8 mouse cellular contexts compared by ENCODE assay signal in the genomic region with DNA sequence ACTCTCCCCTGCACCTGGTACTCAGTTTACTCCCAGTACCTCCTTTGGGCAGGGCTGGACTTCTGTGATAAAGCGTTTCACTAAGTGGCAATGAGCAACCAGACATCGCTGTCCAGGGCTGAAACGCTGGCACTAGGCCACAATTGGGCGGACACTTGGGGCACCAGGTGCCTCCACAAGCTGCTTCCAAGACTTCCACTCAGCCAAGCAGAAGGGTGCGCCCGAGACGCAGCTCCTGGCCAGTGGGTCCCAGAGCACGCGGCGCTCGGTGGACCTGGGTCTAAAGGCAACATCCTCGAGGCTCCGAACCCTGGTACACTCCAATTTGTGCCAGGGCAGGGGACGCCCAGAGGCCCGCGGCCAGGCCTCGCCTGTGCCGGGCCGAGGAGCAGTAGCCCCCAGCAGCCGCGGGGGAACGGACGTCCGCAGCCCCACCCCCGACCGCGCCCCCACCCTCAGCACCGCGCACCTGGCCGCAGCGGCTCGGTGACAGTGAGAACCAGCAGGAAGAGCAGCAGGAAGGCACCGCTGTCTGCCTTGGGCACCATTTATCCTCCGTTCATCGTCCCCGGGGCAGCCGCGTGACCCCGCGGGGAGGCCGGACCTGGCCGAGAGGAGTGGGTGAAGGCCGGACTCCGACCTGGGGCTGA. TPM values are rescaled to one million over a fixed set of nuclear protein-coding genes. Genes with fewer than 3 reads are reported as not detected.
DNase-seq lines count a peak whose midpoint lies in the region; ATAC-seq lines count a peak whose summit lies in the region.

No protein-coding gene starts in this region.

- peak; percentile 30 to 33 for DNase-seq in thymus, postnatal 10 days (ENCODE audit: low spot score in 2 of 2)
- DNase-seq in thymus, postnatal 4 days, result no peak
- peak; percentile 46 for DNase-seq in embryo, embryonic 10.5 days (ENCODE audit: low spot score)
- peak; percentile 82 for DNase-seq in gastrocnemius, postnatal 14 days
- peak; percentile 35 to 58 for DNase-seq in left cerebral cortex, postnatal 25 days (ENCODE audit: low spot score in 2 of 2)
- DNase-seq in skeletal muscle tissue, adult 2 months (ENCODE audit: low read depth, low spot score), result peak; percentile 85

- intact Hi-C loops in gastrocnemius, postnatal 14 days (cut with DNase I; ENCODE audit: low total_unique reads), result no loop called here
- intact Hi-C loops in left cerebral cortex, postnatal 25 days (cut with DNase I), result no loop called here

- peak; percentile 49 for ATAC-seq in inflammation-experienced regulatory T-cells, adult 6 months
- peak; percentile 59 for ATAC-seq in megakaryocyte progenitor cell, adult 5-6 weeks (replicated peaks; ENCODE audit: poor library complexity)

RNA-seq across cellular contexts. Expression of gene Gm20518, which starts 0.4 kb away (rescaled TPM):
- total RNA-seq in gastrocnemius, postnatal 14 days (2021), result under 1 TPM; 0.16 to 0.29 TPM
- polyA plus RNA-seq in inflammation-experienced regulatory T-cells, adult 6 months (2017; shearing (Covaris generic)), result under 1 TPM; 0.17 to 0.43 (median 0.18) TPM
- 1 to 10 TPM; 1.9 to 2.9 TPM for total RNA-seq in left cerebral cortex, postnatal 25 days (2021)
- 0.05 and 0.20 TPM in 2 replicates for total RNA-seq in megakaryocyte progenitor cell, adult 5-6 weeks (2015)
- total RNA-seq in megakaryocyte progenitor cell, adult 5-6 weeks (2017), result 0.20 TPM in 1 of 2 replicates, not detected in the other

RNA-seq across cellular contexts. Expression of gene Tssk1, which starts 3.0 kb away (rescaled TPM):
- under 1 TPM in 1 of 2 experiments, not detected in 1; 0.16 TPM for total RNA-seq in gastrocnemius, postnatal 14 days (2021)
- under 1 TPM in 1 of 3 experiments, not detected in 2; 0.13 TPM for polyA plus RNA-seq in inflammation-experienced regulatory T-cells, adult 6 months (2017; shearing (Covaris generic))
- under 1 TPM in 1 of 2 experiments, not detected in 1; 0.09 TPM for total RNA-seq in left cerebral cortex, postnatal 25 days (2021)
- total RNA-seq in megakaryocyte progenitor cell, adult 5-6 weeks (2015), result not detected in 2 replicates
- not detected in 2 replicates for total RNA-seq in megakaryocyte progenitor cell, adult 5-6 weeks (2017)

RNA-seq across cellular contexts. Expression of gene Dgcr2, which starts 7.3 kb away (rescaled TPM):
- total RNA-seq in gastrocnemius, postnatal 14 days (2021), result 10 to 100 TPM; 26.4 to 30.6 TPM
- 10 to 100 TPM; 16.4 to 21.8 (median 19.9) TPM for polyA plus RNA-seq in inflammation-experienced regulatory T-cells, adult 6 months (2017; shearing (Covaris generic))
- total RNA-seq in left cerebral cortex, postnatal 25 days (2021), result 100 to 1,000 TPM in 1 of 2 experiments, 10 to 100 TPM in 1; 98.0 to 102 TPM
- total RNA-seq in megakaryocyte progenitor cell, adult 5-6 weeks (2015), result 21.6 and 23.8 TPM in 2 replicates
- total RNA-seq in megakaryocyte progenitor cell, adult 5-6 weeks (2017), result 40.4 and 50.0 TPM in 2 replicates

RNA-seq across cellular contexts. Expression of gene Tssk2, which starts 7.4 kb away (rescaled TPM):
- not detected for total RNA-seq in gastrocnemius, postnatal 14 days (2021)
- polyA plus RNA-seq in inflammation-experienced regulatory T-cells, adult 6 months (2017; shearing (Covaris generic)), result under 1 TPM in 1 of 3 experiments, not detected in 2; 0.43 TPM
- not detected for total RNA-seq in left cerebral cortex, postnatal 25 days (2021)
- not detected in 2 replicates for total RNA-seq in megakaryocyte progenitor cell, adult 5-6 weeks (2015)
- total RNA-seq in megakaryocyte progenitor cell, adult 5-6 weeks (2017), result not detected in 2 replicates

RNA-seq across cellular contexts. Expression of gene Ess2, which starts 20.1 kb away (rescaled TPM):
- 1 to 10 TPM; 9.0 to 9.3 TPM for total RNA-seq in gastrocnemius, postnatal 14 days (2021)
- 10 to 100 TPM; 29.9 to 45.9 (median 39.7) TPM for polyA plus RNA-seq in inflammation-experienced regulatory T-cells, adult 6 months (2017; shearing (Covaris generic))
- total RNA-seq in left cerebral cortex, postnatal 25 days (2021), result 10 to 100 TPM; 28.7 to 30.1 TPM
- 8.4 and 12.0 TPM in 2 replicates for total RNA-seq in megakaryocyte progenitor cell, adult 5-6 weeks (2015)
- total RNA-seq in megakaryocyte progenitor cell, adult 5-6 weeks (2017), result 22.5 and 23.8 TPM in 2 replicates
